Mouse (Mus musculus) G1E (cell line): ENCODE measurements around the gene Elovl3.

Experiments used
- CTCF ChIP-seq: IDR thresholded peaks from 2 replicates; pipeline ENCODE4 v1.5.1; 2012; ENCODE audit warnings: low read depth, low read length, inconsistent platforms, mixed read lengths
- GATA2 ChIP-seq: IDR thresholded peaks from 2 replicates; pipeline ENCODE4 v1.6.1; 2012; ENCODE audit warnings: low read depth, low read length, inconsistent platforms, borderline replicate concordance
- POLR2AphosphoS5 ChIP-seq: IDR thresholded peaks from 2 replicates; pipeline ENCODE4 v1.6.1; 2012; ENCODE audit warnings: low read depth, low read length, inconsistent platforms; ENCODE audit not compliant: insufficient replicate concordance
- TAL1 ChIP-seq: conservative IDR thresholded peaks from 2 replicates; pipeline ENCODE4 v1.6.1; 2012; ENCODE audit warnings: low read depth, low read length, inconsistent platforms, mixed read lengths

DNA sequence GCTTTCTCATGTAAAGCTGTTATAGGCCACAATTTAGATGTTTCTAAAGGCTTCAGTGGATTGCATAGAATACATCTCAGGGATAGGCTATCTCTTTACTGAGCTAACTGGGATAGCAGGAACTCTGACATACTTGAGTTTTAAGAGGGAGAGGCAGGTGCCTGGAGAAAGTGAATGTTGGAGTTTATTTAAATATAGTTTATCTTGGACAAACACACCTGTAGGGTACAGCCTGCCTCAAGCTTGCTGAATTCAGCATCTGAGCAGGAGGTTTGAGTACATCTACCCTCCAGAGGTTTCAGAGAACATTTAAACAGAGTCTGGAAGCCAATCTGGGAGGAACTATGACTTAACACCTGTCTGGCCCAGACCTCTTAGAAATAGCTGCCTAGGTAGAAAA is 43.5 kb downstream of the Elovl3 start:
- TF ChIP-seq CTCF (no peak), GATA2 (no peak), TAL1 (no peak), POLR2AphosphoS5 (no peak)
